Mouse (Mus musculus) ES-Bruce4 (cell line): Measurements from ENCODE around the gene Slc9a8. TPM values are rescaled to one million over a fixed set of nuclear protein-coding genes. Genes with fewer than 3 reads are reported as not detected.

Experiments
- H3K27ac ChIP-seq: 2 replicates; pipeline ENCODE4 v1.5.1; 2012; ENCODE audit warnings: low read length, inconsistent platforms; ENCODE audit not compliant: insufficient read depth
- H3K27me3 ChIP-seq: 2 replicates; pipeline ENCODE4 v1.6.1; 2012; ENCODE audit warnings: mild to moderate bottlenecking, low read length, inconsistent platforms; ENCODE audit not compliant: control insufficient read depth, poor library complexity, insufficient read depth, severe bottlenecking
- H3K36me3 ChIP-seq: 2 replicates; pipeline ENCODE4 v1.6.1; 2012; ENCODE audit warnings: inconsistent platforms, mild to moderate bottlenecking, low read length, moderate library complexity; ENCODE audit not compliant: control insufficient read depth, poor library complexity, insufficient read depth, severe bottlenecking
- H3K4me1 ChIP-seq: one replicate; pipeline ENCODE4 v1.8.1; 2011; ENCODE audit warnings: low read length; ENCODE audit not compliant: control insufficient read depth, insufficient read depth
- H3K4me3 ChIP-seq: 2 replicates; pipeline ENCODE4 v1.5.1; 2011; ENCODE audit warnings: low read depth, mild to moderate bottlenecking, low read length
- H3K9ac ChIP-seq: 2 replicates; pipeline ENCODE4 v1.6.1; 2012; ENCODE audit warnings: low read depth, mild to moderate bottlenecking, inconsistent platforms; ENCODE audit not compliant: poor library complexity, severe bottlenecking
- H3K9me3 ChIP-seq: replicated peaks from 2 replicates; pipeline ENCODE4 v1.6.1; 2012; ENCODE audit warnings: mild to moderate bottlenecking, low read length, inconsistent platforms; ENCODE audit not compliant: control insufficient read depth, poor library complexity, insufficient read depth, severe bottlenecking
- CTCF ChIP-seq: IDR thresholded peaks from one replicate; pipeline ENCODE4 v1.8.1; 2011; ENCODE audit warnings: low read depth, low read length
- EP300 ChIP-seq: IDR thresholded peaks from 2 replicates; pipeline ENCODE4 v1.6.1; 2011; ENCODE audit warnings: low read depth, low read length; ENCODE audit not compliant: insufficient read depth
- POLR2A ChIP-seq: IDR thresholded peaks from one replicate; pipeline ENCODE4 v1.8.1; 2011; ENCODE audit warnings: low read length; ENCODE audit not compliant: insufficient read depth
- polyA plus RNA-seq: library from polyadenylated mRNA; stranded (reverse); fragments of >200 nt; gene quantifications from 2 replicates; pipeline ENCODE4 v1.2.4, GENCODE M21; 2011; ENCODE audit warnings: low read depth; ENCODE audit not compliant: missing spikeins, insufficient read depth, insufficient read length

The Slc9a8 gene
- polyA plus RNA-seq, 1 experiment: 49.1 TPM

GRCm38 (mm10) chr2:167503253-167503895 is 81.9 kb downstream of the Slc9a8 start:
- H3K9ac ChIP-seq: peak overlapping the region; percentile 98
- TF ChIP-seq EP300 (0 out of 2 replicates have a peak, but pooled peaks have one; percentile 8), POLR2A (no peak)
- H3K27ac ChIP-seq: peak overlapping the region; percentile 63
- H3K36me3 ChIP-seq: peaks cover 8% of the 10 kb centered on the region; the same call in 1 of the 2 replicates
- H3K4me1 ChIP-seq: no peaks in the 10 kb centered on the region
- H3K4me3 ChIP-seq: peak overlapping the region; percentile 83
- H3K27me3 ChIP-seq: no peaks in the 10 kb centered on the region
- H3K9me3 ChIP-seq: no peaks in the 10 kb centered on the region

DNA sequence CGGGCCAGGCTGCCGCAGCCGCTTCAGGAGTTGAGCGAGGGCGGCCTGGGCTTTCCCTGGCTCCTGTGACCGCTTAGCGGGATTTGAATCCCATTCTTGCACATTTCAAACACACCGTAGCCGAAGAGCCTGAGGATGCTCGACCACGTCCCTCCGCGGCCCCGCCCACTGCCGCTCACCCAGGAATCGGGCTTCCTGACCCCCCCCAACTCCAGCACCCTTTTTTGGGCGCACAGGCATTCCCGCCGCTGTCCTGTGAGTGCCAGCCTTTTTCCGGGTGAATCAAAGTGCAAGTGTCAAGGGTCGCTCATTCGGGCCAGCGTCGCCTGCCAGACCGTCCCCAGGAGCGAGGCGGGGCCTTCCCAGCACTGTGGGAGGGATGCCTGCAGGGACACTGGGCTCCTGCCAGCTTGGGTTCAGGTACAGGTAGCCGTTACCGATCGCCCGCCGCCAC is 82.4 kb downstream of the Slc9a8 start:
- H3K27ac ChIP-seq: no peak overlapping the region
- TF ChIP-seq POLR2A: no peak
- no peak for TF ChIP-seq EP300
- no peak for TF ChIP-seq CTCF
- no peaks in the 10 kb centered on the region for H3K4me1 ChIP-seq
- H3K36me3 ChIP-seq: peaks cover 12% of the 10 kb centered on the region
- no peaks in the 10 kb centered on the region for H3K9me3 ChIP-seq
- peak overlapping the region; percentile 83 for H3K4me3 ChIP-seq
- H3K9ac ChIP-seq: peak overlapping the region; percentile 98
- H3K27me3 ChIP-seq: no peaks in the 10 kb centered on the region

DNA sequence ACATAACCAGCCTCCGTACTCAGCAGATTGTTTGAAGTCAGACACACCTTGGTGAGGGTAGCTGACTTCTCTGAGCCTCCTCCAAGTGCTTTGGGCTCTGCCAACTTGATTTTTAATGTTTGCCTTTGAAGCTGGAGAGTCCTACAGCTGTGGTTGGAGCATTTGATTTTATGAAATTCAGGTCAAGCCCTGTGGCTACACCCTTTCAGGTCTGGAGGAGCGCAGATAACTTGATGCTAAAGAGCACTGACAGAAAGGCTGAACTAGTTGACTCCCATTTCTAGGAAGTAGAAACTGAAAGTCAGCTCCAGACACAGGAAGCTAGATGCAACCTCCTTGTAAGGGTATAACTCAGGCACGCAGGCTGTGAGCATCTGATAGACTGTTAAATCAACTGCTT is 83.6 kb downstream of the Slc9a8 start:
- H3K9ac ChIP-seq: no peak overlapping the region
- H3K27me3 ChIP-seq: no peaks in the 10 kb centered on the region
- no peak overlapping the region for H3K27ac ChIP-seq
- H3K36me3 ChIP-seq: peaks cover 19% of the 10 kb centered on the region
- H3K4me1 ChIP-seq: no peaks in the 10 kb centered on the region
- no peak for TF ChIP-seq POLR2A
- H3K9me3 ChIP-seq: no peaks in the 10 kb centered on the region
- H3K4me3 ChIP-seq: no peak overlapping the region

DNA sequence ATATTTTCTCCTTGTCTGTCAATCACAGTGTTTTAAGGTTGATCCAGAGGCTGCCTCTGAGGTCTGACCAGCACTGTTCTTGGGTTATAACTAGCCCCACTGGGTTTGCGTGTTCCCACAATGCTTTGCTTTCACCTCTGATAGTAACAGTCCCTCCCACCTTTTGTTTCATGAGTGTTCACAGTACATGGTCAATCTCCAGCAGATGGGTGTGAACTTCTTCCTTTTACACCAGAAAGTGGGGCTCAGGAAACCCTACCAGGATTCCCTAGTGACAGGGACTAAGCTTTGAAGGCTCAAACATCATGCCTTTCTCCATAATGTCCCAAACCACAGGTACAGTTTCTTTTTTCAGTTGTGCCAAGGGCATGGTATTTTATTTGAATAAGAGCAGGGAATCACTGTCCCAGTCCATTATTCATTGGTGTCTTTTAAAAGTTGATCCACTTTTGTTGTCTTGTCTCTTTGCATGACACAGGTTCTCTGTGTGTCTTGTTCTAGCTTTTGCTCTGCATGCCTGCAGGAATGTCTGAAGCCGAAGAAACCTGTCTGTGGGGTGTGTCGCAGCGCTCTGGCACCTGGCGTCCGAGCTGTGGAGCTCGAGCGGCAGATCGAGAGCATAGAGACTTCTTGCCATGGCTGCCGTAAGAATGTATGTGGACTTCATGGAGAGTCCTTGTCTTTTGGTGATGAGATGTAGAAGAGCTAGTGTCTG is 85.2 kb downstream of the Slc9a8 start:
- no peak overlapping the region for H3K4me3 ChIP-seq
- no peak overlapping the region for H3K27ac ChIP-seq
- no peaks in the 10 kb centered on the region for H3K27me3 ChIP-seq
- no peak for TF ChIP-seq POLR2A
- TF ChIP-seq CTCF: no peak
- no peak for TF ChIP-seq EP300
- no peaks in the 10 kb centered on the region for H3K4me1 ChIP-seq
- no peaks in the 10 kb centered on the region for H3K9me3 ChIP-seq
- no peak overlapping the region for H3K9ac ChIP-seq
- H3K36me3 ChIP-seq: peaks cover 24% of the 10 kb centered on the region

GRCm38 (mm10) chr2:167507719-167508385 is 86.3 kb downstream of the Slc9a8 start:
- Histone ChIP-seq H3K4me3 (no peak overlapping the region), H3K36me3 (peaks cover 31% of the 10 kb centered on the region), H3K27me3 (no peaks in the 10 kb centered on the region), H3K27ac (no peak overlapping the region), H3K9ac (no peak overlapping the region), H3K9me3 (no peaks in the 10 kb centered on the region), H3K4me1 (no peaks in the 10 kb centered on the region)
- no peak for TF ChIP-seq POLR2A
- TF ChIP-seq CTCF: no peak
- no peak for TF ChIP-seq EP300

- Histone ChIP-seq H3K27me3 (no peaks in the 10 kb centered on the region), H3K4me1 (no peaks in the 10 kb centered on the region), H3K27ac (no peak overlapping the region), H3K9me3 (no peaks in the 10 kb centered on the region), H3K36me3 (peaks cover 37% of the 10 kb centered on the region), H3K9ac (no peak overlapping the region), H3K4me3 (no peak overlapping the region)
- TF ChIP-seq EP300: no peak
- no peak for TF ChIP-seq CTCF
- no peak for TF ChIP-seq POLR2A
Observed at GRCm38 (mm10) chr2:167508569-167508968, 87.1 kb downstream of the Slc9a8 start.
